Mouse (Mus musculus) frontal cortex, postnatal 14 days (tissue): ENCODE data around the gene Naaladl2.

Source experiments
- DNase-seq, 2 experiments: peaks; one replicate each; pipeline ENCODE4 v3.0.0; 2022; ENCODE audit warnings: low spot score in 2 of 2

The Naaladl2 gene

DNA sequence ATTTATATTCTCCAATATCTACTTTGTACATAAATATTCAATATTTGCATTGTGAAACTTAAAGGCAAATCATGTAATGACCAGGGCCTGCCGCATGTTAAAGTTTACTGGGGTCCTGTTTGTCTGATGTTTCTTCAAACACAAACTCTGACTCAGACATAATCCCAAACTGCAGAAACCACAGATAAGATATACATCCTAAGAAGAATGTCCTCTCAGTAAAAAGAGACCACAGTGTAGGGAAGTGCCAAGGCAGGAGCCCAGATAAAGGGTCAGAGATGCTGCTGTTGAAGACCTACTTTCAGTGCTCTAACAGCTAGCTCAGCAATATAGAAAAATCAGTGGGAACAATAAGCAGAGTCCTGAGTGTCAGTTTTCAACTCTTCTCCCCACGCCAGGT, 201.9 kb downstream of the Naaladl2 start:
- no peak for DNase-seq

DNA sequence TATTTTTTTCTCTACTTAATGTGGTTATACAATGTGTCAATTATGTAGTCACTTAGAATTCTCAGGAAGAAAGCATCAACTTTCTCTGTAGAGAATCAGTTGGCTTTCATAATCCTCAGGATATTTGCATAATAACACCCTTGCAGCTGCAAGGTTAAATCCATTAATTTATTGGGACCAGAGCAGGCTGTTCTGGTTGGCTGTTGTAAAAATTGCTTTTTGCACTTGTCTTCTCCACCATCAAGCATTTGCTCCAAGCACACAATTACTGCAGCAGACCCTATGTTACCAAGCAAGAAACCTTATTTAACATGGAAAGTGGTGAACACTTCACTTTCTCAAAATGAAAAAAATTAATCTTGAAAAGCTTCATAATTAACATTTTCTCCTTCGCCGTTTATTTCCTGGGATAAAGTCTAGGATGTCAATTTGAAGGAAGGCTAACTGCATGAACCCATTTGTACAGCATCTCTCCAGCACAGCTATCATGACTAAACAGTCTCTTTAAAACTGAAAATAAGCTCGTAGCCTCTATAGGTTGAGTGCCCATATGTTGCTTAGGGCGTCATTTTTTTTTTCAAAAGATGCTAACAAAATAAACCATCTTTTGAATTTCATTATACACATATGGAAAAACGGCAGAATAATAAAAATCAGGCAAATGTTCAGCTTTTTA, 205.4 kb downstream of the Naaladl2 start:
- DNase-seq, result no peak

DNA sequence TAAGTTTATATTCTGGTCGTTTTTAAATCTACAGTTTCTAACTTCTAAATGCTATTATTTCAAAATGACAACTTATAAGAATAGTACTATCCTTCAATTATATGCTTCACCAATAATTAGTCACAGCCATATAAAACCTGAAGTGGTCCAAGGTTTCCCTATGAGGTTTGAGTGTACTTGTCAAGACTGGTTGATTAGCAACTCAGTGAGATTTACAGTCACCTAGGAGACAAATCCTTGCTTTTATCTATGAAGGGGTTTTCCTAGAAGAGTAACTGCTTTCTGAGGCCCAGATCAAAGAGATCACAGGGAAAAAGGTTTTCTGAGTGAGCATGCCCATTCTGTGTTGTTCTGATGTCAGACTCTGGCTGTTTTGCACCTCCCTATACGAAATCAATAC, 222.2 kb downstream of the Naaladl2 start:
- DNase-seq, result no peak

DNA sequence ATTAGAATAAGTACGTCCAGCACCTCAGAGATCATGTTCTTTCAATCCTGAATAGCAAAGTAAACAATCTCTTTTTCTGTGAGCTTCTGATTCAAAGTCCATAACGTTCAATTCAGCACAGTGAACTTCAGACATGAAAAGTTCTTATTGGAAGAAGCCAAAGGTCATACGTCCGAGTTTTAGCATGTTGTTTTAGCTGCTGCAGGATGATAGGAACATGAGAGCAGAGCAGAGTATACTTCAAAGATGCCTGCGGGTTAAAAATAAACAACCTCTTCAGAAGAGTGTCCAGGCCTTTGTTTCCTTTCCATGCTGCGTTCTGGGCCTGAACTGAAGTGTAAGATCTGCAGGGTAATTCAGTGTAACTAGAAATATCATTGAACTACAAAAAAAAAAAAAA, 222.7 kb downstream of the Naaladl2 start:
- DNase-seq, result no peak

DNA sequence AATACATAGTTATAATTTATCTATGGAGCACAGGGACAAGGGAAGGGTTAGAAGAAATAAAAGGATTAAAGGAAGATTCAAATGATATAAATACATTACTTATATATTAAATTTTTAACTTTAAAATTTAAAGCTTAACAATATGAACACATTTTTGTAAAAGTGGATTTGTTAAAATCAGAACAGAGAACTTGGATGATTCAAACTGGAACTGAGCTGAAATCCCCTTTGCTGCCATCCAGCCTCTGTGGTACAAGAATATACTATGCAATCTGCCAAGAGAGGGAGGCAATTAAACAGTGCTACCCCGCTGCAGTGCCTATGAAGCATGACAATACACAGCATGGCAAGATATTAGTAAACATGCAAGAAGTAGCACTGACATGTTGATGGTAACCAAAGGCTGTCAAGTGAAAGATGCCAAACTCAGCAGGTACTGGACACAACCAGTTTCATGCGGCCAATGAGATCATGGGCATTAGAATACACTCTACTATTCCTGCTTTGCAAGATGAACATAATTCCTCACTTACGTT, 238.6 kb downstream of the Naaladl2 start:
- DNase-seq, result no peak

DNA sequence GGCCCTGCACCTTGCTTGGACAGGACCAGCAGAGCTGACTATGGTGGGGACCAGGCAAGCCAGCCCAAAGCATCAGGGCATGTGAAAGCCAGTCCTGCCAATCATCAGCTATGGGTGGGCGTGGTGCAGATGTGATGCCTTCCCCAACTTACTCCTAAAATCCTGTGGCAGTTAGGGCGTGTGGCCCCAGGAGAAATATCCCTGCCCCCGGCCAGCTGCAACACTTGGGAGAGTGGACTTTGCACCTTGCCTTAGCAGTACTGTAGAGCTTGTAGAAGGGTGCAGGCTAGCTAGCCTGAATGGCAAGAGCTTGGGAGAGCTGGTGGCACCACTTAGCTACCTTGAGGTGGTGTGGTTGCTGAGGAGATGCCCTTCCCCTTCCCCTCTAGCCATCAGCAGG, 255.3 kb downstream of the Naaladl2 start:
- no peak for DNase-seq

DNA sequence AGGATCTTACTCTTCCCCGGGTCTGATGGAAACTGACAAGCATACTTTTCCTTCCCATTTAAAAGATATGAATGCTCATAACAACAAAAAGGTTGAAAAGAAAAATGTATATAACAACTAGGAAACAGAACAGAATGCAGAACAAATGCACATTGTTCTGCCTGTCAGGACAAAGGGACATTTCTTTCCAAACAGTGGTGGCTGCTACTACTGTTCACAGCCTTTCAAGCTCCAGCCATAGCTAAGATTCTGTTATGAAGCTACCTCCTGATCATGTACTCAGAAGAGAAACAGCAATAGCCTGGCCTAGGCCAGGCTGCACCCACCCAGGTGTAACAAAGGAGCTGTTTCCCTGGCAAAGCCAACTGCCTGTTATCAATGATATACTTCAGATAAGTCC, 271.8 kb downstream of the Naaladl2 start:
- DNase-seq, result no peak

DNA sequence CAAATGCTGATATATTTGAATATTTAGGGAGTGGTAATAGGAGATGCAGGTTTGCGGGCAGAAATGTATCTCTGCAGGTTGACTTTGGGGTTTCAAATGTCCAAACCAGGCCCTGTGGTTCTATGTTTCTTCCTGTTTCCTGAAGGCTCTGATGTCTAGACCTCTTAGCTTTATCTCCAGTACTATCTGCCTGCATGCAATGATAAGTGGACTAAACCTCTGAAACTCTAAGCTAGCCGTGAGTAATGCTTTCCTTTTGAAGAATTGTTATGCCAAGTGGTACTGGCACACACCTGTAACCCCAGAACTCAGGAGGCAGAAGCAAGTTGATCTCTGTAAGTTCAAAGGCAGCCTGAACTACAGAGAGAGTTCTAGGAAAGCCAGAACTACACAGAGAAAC, 291.1 kb downstream of the Naaladl2 start:
- no peak for DNase-seq

DNA sequence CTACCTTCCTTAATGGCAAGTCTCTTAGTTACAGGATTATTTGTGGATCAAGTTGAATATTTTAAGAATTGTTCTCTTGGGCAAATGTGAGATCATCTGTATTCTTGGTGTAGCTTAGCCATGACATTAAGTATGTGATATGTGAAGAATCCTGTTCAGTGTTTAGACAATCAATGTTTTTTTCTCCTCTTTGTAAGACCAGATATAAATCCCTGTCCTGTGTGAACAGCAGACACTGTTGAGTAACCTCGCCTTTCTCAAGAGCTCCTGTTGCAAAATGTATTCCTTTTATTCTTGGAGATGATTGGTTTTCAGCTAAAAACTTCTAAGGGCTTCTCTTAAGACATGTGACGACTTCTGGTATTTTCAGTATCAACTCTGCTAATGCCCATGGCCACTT, 347.3 kb downstream of the Naaladl2 start:
- DNase-seq, result no peak

DNA sequence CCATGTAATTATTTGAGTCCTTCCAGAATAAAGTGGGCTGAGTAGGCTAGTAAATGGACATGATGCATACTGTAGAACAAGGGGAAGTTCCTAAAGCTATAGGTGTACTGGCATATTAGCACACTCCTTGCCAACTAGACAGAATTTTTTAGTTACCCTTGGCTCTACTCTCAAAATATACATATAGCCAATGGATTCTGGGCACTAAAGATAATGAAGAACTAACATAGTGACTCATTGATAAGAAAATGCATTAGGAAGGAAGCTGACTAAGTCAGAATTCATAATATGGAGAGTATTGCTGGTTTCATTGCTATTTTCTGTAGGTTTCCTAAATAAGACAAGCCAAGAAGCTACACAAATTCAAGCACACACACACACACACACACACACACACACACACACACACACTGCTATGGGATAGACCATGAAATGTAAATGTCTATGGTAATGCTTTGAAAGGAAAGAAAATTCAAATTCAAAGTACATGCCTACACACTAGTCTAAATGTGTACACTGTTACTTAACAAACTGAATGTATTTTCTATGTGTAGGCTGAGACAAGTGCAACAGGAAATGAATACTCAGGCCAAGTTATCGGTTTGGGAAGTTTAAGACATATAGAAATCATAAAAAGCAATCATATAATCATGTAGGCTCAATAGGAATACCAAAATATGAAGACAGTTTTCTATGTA, 356.5 kb downstream of the Naaladl2 start:
- DNase-seq, result no peak

DNA sequence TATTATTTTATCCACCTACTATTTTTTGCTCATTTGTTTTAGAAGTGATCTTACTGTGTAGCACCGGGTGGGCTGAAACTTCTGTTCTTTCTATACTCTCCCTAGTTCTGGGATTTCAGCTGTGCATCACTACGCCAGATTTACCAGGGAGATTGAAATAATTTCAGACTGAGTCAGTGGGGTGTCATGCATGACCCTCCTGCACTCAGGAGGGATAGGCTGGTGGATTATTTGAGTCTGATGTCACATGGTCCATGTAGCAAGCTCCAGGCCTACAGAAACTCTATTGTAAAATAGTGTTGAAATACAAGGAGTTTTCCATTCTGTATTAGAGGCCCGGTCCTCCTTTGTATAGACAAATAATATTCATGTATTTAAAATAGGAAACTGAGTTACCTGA, 360.0 kb downstream of the Naaladl2 start:
- DNase-seq, result no peak

DNA sequence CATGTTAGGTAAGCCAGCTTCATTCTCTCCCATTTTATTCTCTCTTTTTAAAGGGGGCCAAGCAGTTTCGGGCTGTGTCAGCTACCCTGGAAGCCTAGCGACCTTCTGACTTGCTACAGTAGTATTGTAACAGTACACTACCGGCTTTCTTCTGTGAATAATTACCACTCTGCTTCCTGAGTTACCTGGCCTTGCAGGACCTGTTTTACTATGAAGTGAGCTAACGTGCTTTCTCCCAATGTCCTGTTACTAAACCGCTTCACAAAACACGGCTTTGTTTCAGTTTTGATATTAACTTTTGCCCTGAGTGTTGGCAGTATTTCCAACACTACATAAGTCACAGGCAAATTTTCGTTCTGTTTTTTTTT, 360.6 kb downstream of the Naaladl2 start:
- DNase-seq, result no peak

DNA sequence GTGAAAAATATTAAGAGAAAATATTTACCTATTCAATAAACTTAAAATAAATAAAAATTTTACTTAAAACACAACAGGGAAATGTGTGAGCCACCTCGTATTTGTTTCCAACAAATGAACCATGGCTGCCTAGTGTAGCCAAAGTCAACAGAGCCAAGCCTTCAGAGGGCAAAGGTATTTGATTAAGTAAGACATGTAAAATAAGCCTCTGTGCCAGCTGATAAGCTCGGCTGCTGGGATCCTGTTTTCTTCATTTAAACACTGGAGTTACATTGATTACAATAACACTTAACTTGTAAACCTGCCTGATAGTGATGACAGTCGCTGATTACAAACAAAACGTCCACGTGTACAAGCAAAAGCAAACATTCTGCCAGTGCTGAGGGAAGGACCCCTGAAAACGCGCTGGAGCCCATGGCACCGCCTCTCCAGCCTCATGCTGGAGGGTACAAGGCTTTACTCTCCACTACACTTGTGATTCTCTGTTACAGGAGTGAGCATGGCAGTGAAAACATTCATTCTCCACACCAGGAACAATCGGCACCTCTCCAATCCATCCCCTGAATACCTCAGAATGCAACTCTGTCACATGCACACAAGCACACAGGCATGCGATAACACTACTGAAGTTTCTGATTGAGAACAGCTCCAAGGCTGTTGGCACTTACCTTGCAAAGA, 361.1 kb downstream of the Naaladl2 start:
- DNase-seq, result no peak

DNA sequence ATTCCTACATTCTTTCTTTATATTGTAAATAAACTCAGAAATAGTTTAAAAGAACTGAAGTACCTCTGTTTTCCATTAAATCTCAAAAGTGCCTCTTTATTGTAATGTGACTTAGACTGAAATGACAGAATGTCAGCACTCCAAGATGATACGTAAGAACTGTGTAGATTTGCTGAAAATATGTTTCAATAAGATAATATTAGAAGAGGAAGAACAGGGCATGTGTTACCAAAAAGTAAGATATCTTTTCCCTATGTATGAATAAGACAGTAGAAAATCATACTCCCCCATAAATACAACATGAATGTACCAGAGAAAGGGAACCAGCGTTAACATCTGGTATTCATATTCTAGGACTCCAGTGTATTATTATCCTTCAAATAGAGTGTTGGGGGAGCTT, 362.4 kb downstream of the Naaladl2 start:
- no peak for DNase-seq

DNA sequence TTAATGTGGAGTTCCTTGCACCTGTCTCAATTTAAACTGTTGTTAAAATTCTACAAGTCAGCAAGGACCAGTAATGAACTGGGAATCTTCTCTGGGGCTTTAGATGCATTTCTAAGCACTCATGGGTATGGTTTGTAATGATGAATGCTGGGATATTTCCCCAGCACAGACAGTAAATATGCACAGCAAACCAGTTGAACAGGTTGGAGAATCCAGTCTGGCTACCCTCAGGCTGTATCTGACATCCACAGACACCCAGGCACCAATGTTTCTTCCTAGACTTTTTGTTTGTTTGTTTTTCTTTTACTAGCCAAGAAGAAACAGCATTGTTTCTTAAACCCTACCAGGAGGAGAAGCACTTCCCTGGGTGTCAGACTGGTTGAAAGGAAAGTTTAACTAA, 365.6 kb downstream of the Naaladl2 start:
- DNase-seq, result no peak

DNA sequence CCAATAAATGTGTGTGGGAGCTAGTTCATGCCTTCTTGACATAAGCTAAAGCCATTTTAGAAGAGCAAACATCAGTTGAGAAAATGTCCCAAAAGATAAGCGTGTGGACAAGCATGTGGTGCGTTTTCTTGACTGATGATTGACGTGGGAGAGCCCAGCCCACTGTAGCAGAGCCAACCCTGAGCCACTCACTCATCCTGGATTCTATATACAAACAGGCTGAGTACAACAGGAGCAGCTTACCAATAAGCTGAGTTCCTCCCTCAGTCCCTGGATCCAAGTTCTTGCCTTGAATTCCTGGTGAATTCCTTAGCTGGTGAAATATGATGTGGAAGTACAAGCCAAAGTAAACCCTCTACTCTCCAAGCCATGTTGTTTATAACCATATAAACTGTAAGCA, 395.0 kb downstream of the Naaladl2 start:
- no peak for DNase-seq

DNA sequence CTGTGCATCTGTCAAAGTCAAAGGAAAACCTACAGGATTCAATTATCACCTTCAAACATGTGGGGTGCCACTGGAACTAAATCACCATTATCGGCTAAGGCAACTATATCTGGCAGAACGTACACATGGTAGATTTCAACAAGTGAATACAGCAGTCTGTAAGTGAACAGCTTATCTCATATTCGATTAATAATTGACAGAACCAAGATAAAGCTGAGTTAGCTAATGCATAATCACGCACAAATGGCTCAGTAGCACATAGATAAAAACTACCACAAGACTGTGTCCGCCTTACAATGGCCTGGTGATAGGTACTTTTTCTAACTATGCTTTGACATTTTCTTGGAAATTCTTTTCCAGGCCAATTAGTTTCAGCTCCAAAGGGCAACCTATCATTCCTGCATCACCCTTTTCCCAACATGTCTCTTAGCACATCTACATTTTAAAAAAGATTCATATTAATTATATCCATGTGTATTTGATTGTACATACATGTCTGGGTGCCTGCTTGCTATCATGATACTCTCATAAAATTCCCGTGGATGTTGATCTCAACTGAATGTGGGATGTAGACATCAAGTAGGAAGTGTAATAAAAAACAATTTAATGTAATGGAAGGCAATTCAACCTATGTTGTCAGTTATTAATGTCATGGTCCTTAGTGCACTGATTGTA, 396.7 kb downstream of the Naaladl2 start:
- DNase-seq, result no peak

DNA sequence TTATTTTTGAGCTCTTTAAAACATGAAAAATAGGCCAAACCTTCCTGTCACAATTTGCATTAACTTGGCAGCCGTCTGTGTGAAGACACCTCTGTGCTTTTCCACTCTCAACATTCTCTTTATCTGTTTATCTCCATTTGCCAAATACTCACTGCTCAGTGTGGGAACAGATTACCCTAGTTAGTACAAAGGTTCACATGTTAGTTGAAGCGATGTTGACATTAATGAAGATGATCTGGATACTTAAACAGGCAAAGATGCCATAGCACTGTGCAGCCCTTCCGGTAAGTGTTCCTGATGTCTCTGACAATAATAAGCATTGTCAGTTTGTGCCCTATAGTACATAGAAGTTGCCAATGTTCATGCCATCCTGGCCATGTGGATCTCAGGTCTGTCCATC, 400.1 kb downstream of the Naaladl2 start:
- DNase-seq, result no peak

DNA sequence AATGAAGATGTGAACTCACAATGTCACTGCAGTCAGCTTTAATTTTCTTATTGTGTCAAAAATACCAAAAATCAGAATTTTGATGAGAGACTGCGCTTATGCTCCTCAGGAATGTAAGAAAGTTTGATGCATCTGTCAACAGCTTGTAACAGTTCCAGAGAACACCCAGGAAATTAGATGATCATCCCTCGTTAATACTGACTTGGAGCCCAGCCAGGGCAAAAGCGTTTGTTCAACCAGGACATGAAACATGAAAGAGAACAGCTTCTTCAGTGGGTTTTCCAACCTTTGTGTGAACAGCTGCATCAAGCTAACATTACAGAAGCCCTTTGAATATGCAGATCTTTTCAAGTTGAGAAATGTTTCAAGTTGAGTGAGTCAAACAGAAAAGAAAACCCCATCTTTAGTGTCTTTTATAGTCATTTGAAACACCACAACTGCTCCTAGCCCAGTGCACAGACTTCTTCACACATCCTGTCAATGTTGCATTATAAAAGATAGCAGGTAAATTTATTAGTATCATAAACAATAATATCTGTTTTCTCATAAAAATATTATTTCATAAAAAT, 424.8 kb downstream of the Naaladl2 start:
- DNase-seq, result no peak

DNA sequence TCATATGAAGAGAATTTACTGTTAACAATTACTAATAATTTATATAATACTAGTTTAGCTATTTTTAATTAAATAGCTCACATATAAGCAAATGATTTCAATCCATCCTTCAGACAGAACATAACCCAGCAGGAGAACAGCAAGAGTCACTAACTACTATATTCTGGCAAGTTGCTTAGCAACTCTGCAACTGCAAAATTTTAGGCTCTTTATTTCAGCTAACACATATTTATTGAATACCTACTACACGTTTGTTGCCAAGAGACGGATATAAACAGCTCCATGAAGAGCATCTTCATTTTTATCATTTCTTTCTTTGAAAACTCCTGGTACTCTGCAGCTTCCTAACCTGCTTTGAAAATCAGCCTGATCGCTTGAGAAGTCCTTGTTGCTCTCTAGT, 429.3 kb downstream of the Naaladl2 start:
- DNase-seq, result no peak

DNA sequence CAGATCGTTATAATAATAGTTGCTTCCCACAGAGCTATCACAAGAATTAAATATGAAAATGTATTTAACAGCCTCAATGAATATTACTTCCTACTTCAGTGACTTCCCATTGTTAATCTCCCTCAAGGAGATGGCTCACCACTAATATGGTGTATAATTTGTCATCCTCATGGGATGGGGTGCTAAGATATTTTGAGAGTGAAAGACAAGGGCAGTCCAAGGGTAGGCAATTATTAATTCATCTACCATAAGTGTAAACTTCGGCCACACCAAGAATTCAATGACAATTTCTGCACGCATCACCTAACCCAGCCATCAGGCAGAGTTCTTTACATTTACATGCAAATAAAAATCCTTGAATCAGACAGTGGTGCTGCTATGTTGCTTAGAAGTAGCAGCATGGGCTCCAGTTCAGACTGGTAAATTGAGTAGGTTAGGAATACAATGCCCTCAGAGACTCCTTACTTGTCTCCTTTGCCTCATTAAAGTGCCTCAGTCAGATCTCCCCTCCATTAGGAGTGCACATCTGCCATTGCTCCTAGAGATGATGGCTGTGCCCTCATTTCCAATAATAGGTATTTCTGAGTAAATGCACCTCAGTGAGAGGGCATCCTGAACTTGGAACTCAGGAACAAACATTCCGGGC, 438.2 kb downstream of the Naaladl2 start:
- DNase-seq, result no peak
